Mouse (Mus musculus) mesoderm, embryonic 11.5 days (tissue): ENCODE measurements around the gene Prkcd.
A peak's percentile ranks its signal among the peaks of the same experiment; 100 is the strongest.
"Not testable (repeated sequence)": the region's sequence is repeated elsewhere in the genome, so short reads cannot be mapped to it uniquely, and the experiment has no call there.

Source experiments
- DNase-seq: peaks from one replicate; pipeline ENCODE4 v3.0.0-alpha.2; 2012; ENCODE audit warnings: low read depth, low spot score

Prkcd gene

DNA sequence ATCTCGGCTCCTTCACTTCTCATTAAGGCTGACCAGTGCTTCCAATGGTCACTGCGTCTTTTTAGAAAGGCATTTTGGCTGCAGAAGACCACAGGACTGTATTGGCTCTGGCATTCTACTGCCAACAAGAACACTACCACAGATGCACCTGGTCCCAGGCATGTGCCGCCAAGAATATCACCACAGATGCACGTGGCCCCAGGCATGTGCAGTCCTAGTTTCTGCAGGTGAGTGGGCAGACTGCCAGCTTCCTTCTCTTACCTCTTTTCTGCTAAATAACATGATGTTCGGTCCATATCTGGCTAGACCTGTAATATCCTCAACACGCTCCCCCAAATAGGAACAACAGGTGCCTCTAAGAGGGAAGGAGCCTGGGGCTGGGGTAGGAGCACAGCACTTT is 17.8 kb downstream of the Prkcd start:
- DNase-seq, result no peak

- DNase-seq, result no peak
Observed at GRCm38 (mm10) chr14:30607696-30608095, 18.3 kb downstream of the Prkcd start.

- no peak for DNase-seq
Observed at GRCm38 (mm10) chr14:30606817-30607216, 19.2 kb downstream of the Prkcd start.

GRCm38 (mm10) chr14:30597142-30597541 is 28.9 kb downstream of the Prkcd start:
- no peak for DNase-seq

- DNase-seq, result no peak
Observed at GRCm38 (mm10) chr14:30596407-30596806, 29.6 kb downstream of the Prkcd start.

DNA sequence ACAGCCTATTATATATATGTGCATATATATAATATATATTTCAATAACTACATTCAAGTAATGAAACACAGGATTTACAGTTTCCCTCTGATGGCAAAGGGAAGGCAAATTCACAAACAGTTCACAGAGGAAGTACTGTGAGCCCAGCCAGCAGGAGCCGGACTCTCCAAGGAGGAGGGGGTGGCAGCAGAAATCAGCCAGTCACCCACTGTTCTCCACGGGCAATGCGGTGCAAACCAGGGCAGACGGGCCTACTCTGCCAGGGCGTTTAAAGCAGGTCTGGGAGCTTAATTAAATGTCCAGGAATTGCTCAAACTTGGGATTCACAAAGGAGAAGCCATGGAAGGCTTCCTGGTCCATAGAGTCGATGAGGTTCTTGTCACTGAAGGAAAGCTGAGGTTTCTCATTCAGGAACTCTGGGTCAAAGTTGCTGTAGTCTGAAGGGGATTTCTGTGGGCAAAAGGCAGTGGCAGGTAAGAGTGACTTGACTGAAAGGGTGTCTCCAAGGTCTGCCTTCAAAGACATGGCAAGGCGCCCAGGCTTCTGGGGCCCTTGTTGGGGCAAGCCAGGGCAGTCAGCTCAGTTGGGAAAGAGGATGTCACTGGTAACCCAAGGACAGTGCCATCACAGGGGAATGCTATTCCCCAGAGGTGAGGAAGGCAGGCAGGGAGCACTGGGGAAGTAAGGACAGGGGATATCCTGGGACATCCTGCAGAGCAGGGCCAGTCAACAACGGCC is 30.3 kb downstream of the Prkcd start:
- no peak for DNase-seq

- peak; percentile 70 for DNase-seq
Observed at GRCm38 (mm10) chr14:30594092-30594695, 31.8 kb downstream of the Prkcd start.

DNA sequence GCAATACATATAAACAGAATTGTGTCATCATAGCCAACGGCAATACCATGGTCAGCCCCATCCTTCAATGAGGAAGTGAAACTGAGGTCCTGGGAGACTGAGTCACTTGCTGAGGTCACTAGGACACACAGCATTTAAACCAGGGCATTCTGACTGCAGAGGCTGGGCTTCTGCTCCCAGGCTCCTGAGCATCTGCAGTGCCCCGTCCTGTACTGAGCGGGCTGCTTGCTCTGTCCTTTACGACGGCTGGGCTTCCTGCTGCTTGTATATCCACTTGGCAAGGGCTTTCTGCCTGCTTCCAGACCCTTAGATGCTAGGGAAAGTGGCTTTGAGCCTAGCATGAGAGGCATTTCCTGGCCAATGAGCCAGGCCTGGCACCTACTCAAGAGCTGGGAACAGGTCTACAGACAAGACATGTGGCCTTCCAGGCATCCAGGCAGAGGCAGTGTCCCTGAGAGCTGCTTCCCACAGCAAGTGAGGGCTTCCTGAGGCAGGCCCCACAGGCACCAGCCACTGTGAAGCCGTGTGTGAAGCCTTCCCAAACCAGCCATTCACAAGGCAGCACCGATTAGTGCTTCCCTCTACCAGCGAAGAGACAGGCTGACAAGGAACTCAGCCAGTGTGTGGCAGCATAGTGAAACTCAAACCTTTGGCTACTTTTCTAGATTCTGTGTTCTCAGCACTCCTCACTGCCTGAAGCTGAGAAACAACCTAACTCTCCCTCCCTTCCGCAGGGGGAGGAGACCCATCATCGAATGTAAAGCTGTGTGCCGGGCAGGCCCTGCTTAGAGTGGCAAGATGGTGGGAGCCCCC is 32.5 kb downstream of the Prkcd start:
- no peak for DNase-seq

- peak; percentile 84 for DNase-seq
Observed at GRCm38 (mm10) chr14:30591417-30591816, 34.6 kb downstream of the Prkcd start.

GRCm38 (mm10) chr14:30590918-30591317 is 35.1 kb downstream of the Prkcd start:
- DNase-seq, result no peak

DNA sequence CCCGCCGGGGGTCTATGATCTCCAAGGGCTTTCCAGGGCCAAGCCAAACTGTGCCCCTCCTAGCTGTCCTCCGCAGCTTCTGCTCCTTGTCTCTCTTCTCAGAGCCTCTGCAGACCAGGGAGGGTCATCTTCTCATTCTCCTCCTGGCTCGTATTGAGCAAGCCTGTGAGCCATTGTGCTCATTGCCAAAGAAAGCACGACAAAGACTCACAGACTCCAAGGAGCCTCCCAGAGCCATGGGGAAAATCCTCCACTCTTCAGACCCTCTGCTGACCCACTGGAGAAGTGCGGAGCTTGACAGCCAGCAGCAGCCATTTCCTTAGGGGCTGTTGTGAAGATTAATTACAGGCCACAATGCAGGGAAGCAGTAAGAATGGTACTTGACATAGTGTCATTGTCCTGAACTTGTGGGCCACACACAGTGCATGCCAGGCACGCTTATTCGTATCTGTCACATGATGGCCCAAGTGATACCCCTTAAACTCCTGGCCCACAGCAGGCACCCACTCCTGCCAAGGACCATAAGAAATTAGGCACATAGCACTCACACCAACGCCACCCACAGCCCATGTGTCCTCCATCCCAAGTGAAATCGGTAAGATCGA is 35.9 kb downstream of the Prkcd start:
- DNase-seq, result no peak

DNA sequence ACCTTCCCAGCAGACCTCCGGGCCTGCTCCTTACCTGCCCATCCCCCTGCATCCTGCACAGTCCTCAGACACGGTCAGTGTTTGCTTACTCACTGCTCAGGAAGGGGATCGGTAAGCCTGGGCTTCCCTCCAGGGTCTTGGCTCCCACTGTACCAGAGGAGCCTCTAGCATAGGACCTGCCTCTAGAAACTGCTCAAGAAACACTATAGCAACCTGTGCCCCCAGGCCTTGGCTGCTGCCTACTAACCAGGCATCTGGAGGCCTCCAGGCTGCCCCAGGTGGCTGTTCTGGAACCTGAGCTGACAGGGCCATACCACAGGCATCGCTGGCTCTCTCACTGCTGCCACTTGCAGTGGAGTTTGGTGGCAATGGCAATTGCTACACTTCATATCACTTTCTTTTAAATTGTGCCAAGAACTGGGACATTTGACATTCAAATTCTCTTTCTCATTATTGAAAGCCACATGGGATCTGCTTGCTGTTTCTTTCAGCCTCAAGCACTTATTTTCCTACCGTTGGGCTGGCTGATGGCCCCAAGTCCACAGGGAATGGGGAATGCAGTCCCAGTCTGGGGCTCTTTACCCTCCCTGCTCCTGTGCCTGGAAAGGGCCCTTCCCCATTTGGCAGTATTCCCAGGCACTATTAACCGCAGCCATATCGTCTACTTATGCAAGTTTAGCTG is 39.1 kb downstream of the Prkcd start:
- no peak for DNase-seq

GRCm38 (mm10) chr14:30585323-30585722 is 40.7 kb downstream of the Prkcd start:
- no peak for DNase-seq

DNA sequence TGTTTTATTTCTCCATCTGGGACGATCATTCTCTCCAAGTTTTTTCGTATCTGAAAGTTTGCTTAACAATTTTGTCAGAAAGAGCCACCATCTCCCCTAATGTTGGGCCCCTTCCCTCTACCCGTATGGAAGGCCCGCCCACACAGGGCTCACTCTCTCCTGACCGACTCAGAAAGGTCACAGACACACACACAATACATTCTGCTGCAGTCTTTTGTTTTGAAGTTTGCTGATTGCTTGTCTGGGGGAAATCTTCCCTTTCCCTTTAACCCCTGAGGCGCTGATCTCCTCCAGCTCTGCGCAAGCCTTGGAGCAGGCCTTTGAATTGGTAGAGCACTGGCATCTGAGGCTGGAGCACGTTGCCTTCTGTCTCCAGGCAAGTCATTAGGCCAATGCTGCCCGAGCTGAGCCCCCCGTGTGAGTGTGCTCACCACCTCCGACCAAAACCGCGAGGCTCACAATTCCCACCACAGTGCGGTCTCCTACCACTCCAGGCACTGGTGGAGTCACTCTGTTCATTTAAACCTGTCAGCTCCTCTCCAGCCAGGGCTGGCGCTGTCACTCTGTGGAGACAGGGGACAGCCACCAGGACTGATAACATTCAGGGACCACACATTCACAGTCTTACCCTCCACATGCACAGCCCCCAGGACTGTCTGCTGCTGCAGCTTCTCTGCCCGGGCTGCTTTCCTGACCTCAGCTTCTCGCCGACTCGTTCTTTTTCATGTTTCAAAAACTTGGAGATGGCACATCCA is 41.3 kb downstream of the Prkcd start:
- no peak for DNase-seq

DNA sequence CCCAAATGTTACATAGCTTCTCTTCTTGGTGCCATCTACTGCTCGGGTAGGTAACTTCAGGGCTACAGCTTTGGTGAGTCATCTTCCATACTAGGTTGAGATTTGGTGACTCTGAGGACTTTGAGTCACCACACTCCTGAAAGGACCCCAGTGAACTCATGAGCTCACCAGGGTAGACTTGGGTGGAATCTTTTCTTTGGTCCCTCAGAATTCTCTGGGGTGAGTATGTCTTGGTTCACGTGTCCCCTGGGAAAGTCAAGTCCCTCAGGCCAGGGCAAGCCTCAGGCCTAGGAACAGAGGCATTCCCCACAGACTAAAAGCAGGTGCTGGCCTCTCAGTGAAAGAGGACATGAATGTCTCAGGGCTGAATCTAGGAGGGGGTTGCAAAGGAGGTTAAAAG is 41.9 kb downstream of the Prkcd start:
- no peak for DNase-seq

DNA sequence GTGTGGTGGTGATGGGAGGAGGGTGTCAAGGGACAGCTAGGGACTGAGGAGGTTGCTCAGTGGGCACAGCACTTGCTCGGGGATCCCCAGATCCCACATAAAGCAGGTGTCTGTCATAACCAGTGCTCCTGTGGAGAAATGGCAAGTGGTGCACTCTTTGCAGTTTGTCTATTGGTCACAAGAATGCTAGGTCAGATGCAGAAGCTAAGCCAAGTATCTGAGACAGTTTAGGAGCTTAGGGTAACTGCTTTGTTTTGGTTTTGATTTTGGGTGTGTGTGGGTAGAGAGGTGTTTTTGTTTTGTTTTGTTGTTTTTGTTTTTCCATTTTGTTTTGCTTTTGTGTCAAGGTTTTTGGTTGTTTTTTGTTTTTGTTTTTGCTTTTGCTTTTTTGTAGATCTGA is 44.8 kb downstream of the Prkcd start:
- DNase-seq, result no peak

DNA sequence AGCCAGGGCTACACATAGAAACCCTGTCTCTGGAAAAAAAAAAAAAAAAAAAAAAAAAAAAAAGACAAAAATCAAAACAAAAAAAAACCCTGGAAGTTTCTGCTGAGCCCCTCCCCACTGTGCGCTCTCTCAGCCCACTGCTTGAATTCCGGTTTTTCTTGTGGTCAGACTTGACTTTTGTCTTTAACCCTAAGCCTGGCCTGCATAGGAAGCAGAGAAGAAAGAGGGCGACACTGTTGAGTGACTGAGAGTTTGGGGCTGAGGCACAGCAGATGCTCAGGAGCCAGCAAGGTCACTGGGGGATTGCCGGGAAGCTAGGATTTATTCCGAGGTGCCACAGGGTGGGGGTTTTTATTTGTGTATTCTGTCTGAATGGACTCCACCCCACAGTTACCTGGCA is 46.1 kb downstream of the Prkcd start:
- DNase-seq, result no peak

DNA sequence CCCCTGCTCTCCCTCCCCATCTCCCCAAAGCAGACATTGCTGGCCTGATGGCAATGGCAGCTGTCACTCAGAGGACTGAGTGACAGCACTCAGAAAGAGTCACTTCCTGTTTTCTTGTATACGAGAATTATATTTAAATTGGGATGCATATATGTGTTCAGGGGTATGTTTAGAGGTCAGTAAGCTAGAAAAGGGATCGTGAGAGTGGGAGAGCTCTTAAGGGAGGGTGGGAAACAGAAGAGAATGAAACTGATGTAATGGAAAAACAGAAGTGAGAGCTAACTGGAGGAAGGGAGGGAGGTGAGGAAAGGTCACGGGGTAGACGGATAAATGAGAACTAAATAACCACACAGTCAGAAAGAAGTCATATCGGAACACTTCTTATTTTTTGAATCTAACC is 46.8 kb downstream of the Prkcd start:
- no peak for DNase-seq

DNA sequence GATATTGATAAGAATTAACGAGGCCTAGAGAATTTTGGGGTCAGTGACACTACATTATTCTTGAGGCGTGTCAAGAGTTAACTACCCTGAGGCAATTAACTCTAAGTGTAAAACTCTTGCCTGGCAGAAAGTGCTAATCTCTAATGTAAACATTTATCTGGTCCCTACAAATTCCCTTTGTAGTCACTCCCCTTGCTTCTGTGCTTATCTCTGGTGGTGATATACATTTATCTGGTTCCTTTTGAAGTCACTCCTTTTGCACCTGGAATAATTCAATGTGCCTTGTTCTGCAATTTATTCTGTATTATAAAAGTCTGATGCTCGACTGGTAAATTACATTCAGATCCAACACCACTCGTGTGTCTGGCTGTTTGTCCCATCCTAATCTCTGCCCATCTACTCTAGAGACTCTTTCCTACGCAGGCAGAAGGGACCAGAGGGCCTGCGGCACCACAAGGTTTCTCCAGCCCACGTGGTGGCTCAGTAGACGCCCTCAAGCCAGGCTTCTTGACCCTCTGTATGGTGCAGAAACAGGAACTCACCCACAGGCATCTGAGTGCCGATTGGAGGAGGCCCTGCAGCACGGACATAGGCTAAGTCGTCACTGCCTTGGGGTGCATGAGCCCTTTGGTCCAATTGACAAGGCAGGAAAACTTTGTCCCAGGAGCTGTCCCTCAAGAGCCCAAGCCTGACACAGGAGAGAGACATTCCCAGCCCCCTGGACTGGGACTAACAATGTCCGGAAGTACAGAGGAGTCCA is 48.5 kb downstream of the Prkcd start:
- not testable (repeated sequence) for DNase-seq

- no peak for DNase-seq
Observed at GRCm38 (mm10) chr14:30576260-30576659, 49.8 kb downstream of the Prkcd start.
